Mouse (Mus musculus) liver, embryonic 11.5 days (tissue): ENCODE measurements around the gene Dffa. TPM values are rescaled to one million over a fixed set of nuclear protein-coding genes. Genes with fewer than 3 reads are reported as not detected.

Source experiments
- ATAC-seq: fragments of 200-750 bp; cut with Nextera tagmentation; replicated peaks from 2 replicates; pipeline ENCODE4 v1.8.0; 2017; ENCODE audit warnings: moderate number of reproducible peaks, mild to moderate bottlenecking, moderate TSS enrichment, moderate library complexity; ENCODE audit not compliant: low FRiP score
- DNase-seq: peaks from one replicate; pipeline ENCODE4 v3.0.0-alpha.2; 2017; ENCODE audit warnings: low spot score
- H3K27ac ChIP-seq: fragments of 300-500 bp; sonication (generic); 2 replicates; pipeline ENCODE4 v1.5.1; 2014; ENCODE audit warnings: mild to moderate bottlenecking, low read depth, low read length, control low read depth
- H3K27me3 ChIP-seq: fragments of 300-500 bp; sonication (generic); replicated peaks from 2 replicates; pipeline ENCODE4 v1.6.1; 2014; ENCODE audit warnings: low read length, mixed read lengths; ENCODE audit not compliant: control insufficient read depth, insufficient read depth
- H3K36me3 ChIP-seq: fragments of 300-500 bp; sonication (generic); 2 replicates; pipeline ENCODE4 v1.6.1; 2014; ENCODE audit warnings: mild to moderate bottlenecking, low read length, moderate library complexity, mixed read lengths; ENCODE audit not compliant: control insufficient read depth, insufficient read depth
- H3K4me1 ChIP-seq: fragments of 300-500 bp; sonication (generic); replicated peaks from 2 replicates; pipeline ENCODE4 v1.6.1; 2014; ENCODE audit warnings: low read length, mixed read lengths; ENCODE audit not compliant: control insufficient read depth, insufficient read depth
- H3K4me2 ChIP-seq: fragments of 300-500 bp; sonication (generic); 2 replicates; pipeline ENCODE4 v1.6.1; 2014; ENCODE audit warnings: mild to moderate bottlenecking, control low read depth, moderate library complexity
- H3K4me3 ChIP-seq: fragments of 300-500 bp; sonication (generic); 2 replicates; pipeline ENCODE4 v1.5.1; 2014; ENCODE audit warnings: low read depth, low read length, control low read depth
- H3K9ac ChIP-seq: fragments of 300-500 bp; sonication (generic); 2 replicates; pipeline ENCODE4 v1.6.1; 2014; ENCODE audit warnings: low read depth, low read length, control low read depth
- H3K9me3 ChIP-seq: fragments of 300-500 bp; sonication (generic); 2 replicates; pipeline ENCODE4 v1.6.1; 2016; ENCODE audit warnings: low read length, inconsistent platforms, mixed read lengths; ENCODE audit not compliant: control insufficient read depth
- WGBS: fragments of 180-500 bp; shearing (Covaris S2); extraction: QIAGEN DNeasy Blood & Tissue Kit; methylation state at CpG from one replicate; pipeline ENCODE4 v1.1.7; 2014; 5-methylcytosine and 5-hydroxymethylcytosine counted together
- polyA plus RNA-seq: library from polyadenylated mRNA; unstranded; fragments of >200 nt; fragmentation: Nextera tagmentation; extraction: Ambion mirVana; gene quantifications from 2 replicates; pipeline ENCODE4 v1.2.1, GENCODE M21; 2014

Gene Dffa
- polyA plus RNA-seq, 1 experiment from 2014 or later: 37.4 TPM

DNA sequence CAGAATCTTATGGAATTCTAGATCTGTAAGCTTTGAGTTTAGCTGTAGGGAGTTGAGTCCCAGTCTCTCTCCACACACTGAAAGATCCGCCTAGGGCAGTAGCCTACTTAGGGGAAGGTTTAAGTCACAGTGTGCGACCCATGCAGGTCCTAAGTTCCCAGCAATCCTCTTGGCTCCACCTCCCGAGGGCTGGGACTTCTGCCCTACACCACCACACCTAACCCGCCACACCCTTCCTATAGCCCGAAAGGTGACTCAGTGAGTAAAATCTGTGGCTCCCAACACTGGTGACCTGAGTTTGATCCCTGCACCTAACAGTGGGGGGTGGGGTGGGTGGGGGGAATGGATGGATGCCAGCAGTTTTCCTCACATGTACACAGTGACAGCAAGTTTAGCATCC is 19.5 kb downstream of the Dffa start:
- Histone ChIP-seq H3K4me1 (peaks cover 5% of the 10 kb centered on the region), H3K9ac (0 out of 2 replicates have a peak overlapping the region, but pooled peaks have one; percentile 15), H3K9me3 (no peaks in the 10 kb centered on the region), H3K4me3 (no peak overlapping the region), H3K36me3 (no peaks in the 10 kb centered on the region), H3K27ac (no peak overlapping the region), H3K27me3 (no peaks in the 10 kb centered on the region), H3K4me2 (no peak overlapping the region)
- WGBS: 66% methylated on average over 5 of the region's 5 CpGs
- DNase-seq (no peak), ATAC-seq (no peak)

DNA sequence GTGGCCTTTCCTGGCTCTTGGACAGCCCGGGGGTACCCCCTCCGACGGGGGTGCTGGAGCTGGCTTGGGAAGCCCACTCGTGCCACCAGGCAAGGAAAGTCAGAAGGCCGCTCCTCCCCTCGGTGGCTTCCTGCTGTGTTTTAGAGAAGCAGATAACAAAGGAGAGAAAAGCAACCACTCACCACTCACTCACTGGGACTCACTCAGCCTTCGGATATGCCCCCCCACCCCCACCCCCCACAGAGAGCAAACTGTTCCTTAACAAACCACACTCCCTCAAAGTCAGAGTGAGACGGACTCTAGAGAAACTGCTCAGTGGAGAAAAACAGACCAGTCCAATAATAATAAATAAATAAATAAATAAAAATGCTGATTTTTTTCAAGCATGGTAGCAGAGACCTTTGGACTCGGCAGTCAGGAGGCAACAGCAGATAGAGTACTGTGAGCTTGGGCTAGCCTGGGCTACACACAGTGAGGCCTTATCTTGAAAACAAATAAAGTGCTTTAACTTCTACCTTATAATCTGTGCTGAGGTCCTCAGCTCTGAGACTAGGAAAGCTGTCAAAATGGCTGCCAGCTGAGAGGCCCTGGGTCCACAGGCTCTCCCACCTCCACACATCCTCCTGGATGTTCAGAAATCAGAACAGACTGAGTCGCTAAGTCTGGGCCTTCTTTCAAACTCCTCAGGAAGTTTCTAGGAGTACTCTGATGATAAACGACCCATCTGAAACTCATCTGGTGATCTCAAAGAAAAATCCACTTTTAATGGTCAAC is 21.6 kb downstream of the Dffa start:
- Histone ChIP-seq H3K4me1 (no peaks in the 10 kb centered on the region), H3K27ac (no peak overlapping the region), H3K9ac (no peak overlapping the region), H3K4me2 (no peak overlapping the region), H3K27me3 (no peaks in the 10 kb centered on the region), H3K36me3 (no peaks in the 10 kb centered on the region; the same call in 1 of the 2 replicates), H3K9me3 (no peaks in the 10 kb centered on the region), H3K4me3 (no peak overlapping the region)
- DNase-seq (no peak), ATAC-seq (no peak)
- WGBS: 52% methylated on average over 11 of the region's 11 CpGs

DNA sequence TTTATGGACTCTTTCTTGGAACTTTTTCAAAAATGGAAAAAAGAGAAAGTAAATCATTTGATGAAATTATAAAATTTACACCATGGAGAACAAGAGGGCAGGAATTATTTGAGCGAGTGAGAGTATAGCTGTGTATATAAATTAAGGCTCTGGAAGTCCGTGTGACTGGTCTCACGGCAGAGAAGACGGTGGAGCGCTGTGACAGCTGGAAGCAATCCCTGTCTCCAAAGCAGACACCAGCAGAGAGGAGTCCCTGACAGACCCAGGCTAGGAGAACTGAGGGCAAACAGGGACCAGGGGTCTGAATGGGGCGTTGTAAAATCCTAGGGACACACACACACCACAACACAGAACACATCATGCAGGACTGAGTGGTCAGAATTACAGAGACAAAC is 22.2 kb downstream of the Dffa start:
- Histone ChIP-seq H3K4me2 (no peak overlapping the region), H3K4me3 (no peak overlapping the region), H3K36me3 (no peaks in the 10 kb centered on the region; the same call in 1 of the 2 replicates), H3K9ac (no peak overlapping the region), H3K9me3 (no peaks in the 10 kb centered on the region), H3K4me1 (no peaks in the 10 kb centered on the region), H3K27ac (no peak overlapping the region), H3K27me3 (no peaks in the 10 kb centered on the region)
- ATAC-seq (no peak), DNase-seq (no peak)
- 80% methylated on average over 6 of the region's 6 CpGs for WGBS

DNA sequence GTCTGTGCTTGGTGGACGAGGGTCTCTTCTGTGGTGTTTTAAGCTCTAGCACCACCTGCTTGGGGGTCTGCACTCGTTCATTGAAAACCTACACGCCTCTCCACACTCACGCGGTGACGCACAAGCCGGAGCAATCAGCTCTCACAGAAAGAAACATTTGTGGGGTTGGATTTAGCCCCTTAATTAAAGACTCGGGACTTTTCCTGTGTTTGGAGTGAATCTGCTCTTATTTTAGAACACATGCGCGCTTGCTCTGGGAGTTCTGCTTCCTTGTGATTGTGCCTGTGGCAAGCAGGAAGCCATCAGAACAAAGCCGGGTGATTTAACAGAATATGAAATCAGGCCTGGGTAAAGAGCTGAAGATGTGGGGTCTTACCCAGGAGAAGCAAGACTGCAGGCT is 22.7 kb downstream of the Dffa start, which contains the start of gene Cort:
TSS of gene Cort (minus strand) at position 101 of the 400 bp plus-strand sequence.
- Histone ChIP-seq H3K36me3 (no peaks in the 10 kb centered on the region; the same call in 1 of the 2 replicates), H3K4me1 (no peaks in the 10 kb centered on the region; the same call in 1 of the 2 replicates), H3K4me3 (no peak within 1 kb of the TSS), H3K27me3 (no peaks in the 10 kb centered on the region), H3K27ac (no peak within 1 kb of the TSS), H3K9ac (no peak within 1 kb of the TSS), H3K9me3 (no peaks in the 10 kb centered on the region), H3K4me2 (no peak within 1 kb of the TSS)
- ATAC-seq (no peak), DNase-seq (no peak)
- WGBS: 84% methylated on average over 11 of the region's 11 CpGs

DNA sequence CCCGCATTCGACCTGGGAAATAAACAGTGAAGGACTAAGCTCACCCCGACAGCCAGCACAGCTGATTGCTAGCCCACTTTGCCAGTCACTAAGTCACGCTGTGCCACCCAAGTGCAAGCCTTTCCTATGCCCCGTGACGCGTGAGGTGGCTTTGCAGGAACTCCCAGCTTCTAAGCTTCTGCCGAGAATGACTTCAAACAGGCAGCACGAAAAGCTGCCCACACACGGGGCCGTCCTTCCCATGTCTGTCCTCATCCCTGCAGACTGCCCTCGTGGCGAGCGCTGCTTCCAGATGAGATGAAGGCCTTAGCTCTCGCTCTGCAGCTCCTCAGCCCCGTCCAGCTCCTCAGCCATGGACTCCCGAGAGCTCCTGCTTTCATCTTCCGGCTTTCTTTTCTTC is 24.5 kb downstream of the Dffa start:
- Histone ChIP-seq H3K27me3 (no peaks in the 10 kb centered on the region), H3K9ac (no peak overlapping the region), H3K27ac (no peak overlapping the region), H3K9me3 (no peaks in the 10 kb centered on the region), H3K4me2 (no peak overlapping the region), H3K4me3 (no peak overlapping the region), H3K36me3 (no peaks in the 10 kb centered on the region; the same call in 1 of the 2 replicates), H3K4me1 (peaks cover 6% of the 10 kb centered on the region)
- 80% methylated on average over 18 of the region's 18 CpGs for WGBS
- no peak for ATAC-seq
- no peak for DNase-seq

GRCm38 (mm10) chr4:149131021-149131752 is 27.2 kb downstream of the Dffa start:
- Histone ChIP-seq H3K4me1 (peaks cover 6% of the 10 kb centered on the region), H3K9ac (no peak overlapping the region), H3K27ac (no peak overlapping the region), H3K4me3 (no peak overlapping the region), H3K4me2 (no peak overlapping the region), H3K9me3 (no peaks in the 10 kb centered on the region), H3K36me3 (no peaks in the 10 kb centered on the region; the same call in 1 of the 2 replicates), H3K27me3 (no peaks in the 10 kb centered on the region)
- ATAC-seq: no peak
- no peak for DNase-seq
- 89% methylated on average over 23 of the region's 23 CpGs for WGBS

DNA sequence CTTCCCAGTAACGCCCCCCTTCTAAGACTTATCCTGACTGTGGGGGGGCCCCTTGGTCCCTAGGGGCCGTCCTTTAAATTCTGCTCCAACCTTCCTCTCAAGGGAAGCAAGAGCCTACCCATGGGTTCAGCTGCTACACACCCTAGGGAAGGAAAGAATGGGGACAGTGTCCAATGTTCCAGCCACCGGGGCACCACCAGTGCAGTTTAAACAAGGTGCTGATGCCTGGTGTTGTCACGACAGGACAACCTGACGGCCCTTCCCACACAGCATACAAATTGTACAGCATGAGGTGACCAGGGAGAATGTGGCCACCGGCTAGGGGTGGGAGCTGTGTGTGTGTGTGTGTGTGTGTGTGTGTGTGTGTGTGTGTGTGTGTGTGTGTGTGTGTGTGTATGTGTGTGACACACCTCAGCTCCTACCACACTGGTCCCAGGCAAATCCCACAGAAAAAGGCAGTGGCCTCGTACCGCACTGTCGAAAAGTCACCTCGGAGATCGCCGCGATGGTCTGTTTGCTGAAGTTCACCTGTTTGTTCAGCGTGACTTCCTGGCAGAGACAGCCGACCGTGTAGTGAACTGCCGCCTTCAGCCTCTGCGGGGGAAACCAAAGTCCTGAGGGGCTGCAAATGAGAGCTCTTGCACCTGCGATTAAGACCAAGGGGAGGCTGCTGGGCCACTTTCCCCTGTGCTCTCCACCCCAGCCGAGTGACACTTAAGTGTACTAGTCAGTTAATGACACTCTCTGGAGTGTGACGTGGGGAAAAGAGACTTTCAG is 28.0 kb downstream of the Dffa start:
- Histone ChIP-seq H3K4me2 (no peak overlapping the region), H3K4me1 (peaks cover 11% of the 10 kb centered on the region), H3K36me3 (no peaks in the 10 kb centered on the region; the same call in 1 of the 2 replicates), H3K4me3 (no peak overlapping the region), H3K27me3 (no peaks in the 10 kb centered on the region), H3K9me3 (no peaks in the 10 kb centered on the region), H3K27ac (peak overlapping the region; percentile 58; the same call in 1 of the 2 replicates), H3K9ac (no peak overlapping the region)
- 78% methylated on average over 21 of the region's 21 CpGs for WGBS
- no peak for ATAC-seq
- DNase-seq: no peak

DNA sequence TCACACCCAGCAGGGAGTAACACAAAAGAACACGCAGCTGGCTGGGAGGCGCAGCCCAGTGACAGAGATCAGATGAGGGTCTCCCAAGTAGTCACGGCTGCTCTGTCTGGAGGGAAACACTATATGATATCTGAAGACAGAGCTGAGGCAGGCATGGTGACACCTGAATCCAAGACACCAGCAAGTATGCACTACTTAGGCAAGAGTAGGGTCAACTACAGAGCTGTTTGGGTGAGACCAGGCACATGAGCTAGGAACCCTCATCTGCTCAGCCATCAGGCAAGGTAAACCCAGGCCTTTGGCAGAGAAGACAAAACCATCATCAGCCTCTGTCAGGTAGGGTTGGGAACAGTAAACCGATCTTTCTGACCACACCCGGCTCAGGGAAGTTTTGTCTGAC is 29.4 kb downstream of the Dffa start:
- Histone ChIP-seq H3K27me3 (no peaks in the 10 kb centered on the region), H3K4me2 (no peak overlapping the region), H3K27ac (no peak overlapping the region), H3K9ac (no peak overlapping the region), H3K9me3 (no peaks in the 10 kb centered on the region), H3K4me1 (peaks cover 11% of the 10 kb centered on the region), H3K36me3 (no peaks in the 10 kb centered on the region; the same call in 1 of the 2 replicates), H3K4me3 (no peak overlapping the region)
- ATAC-seq (no peak), DNase-seq (no peak)
- WGBS: 86% methylated on average over 5 of the region's 5 CpGs
